Mouse (Mus musculus): ENCODE data around the gene Crybg2. TPM values are rescaled to one million over a fixed set of nuclear protein-coding genes. Genes with fewer than 3 reads are reported as not detected.
A peak's percentile ranks its signal among the peaks of the same experiment; 100 is the strongest.

Crybg2 gene
- polyA plus RNA-seq, 1 experiment from 2014 or later: 0.96 TPM

- ATAC-seq (ENCODE audit: low FRiP score): no peak
- H3K27ac ChIP-seq: no peak overlapping the region
- H3K9me3 ChIP-seq: no peaks in the 10 kb centered on the region
- WGBS: 47% methylated on average over 8 of the region's 8 CpGs
- peaks cover 5% of the 10 kb centered on the region for H3K4me1 ChIP-seq
- no peak overlapping the region for H3K4me2 ChIP-seq
- H3K27me3 ChIP-seq: peaks cover 43% of the 10 kb centered on the region
- H3K9ac ChIP-seq: no peak overlapping the region
- H3K4me3 ChIP-seq (replicated peaks): no peak overlapping the region
- no peaks in the 10 kb centered on the region for H3K36me3 ChIP-seq (replicated peaks)
These were observed 1.4 kb downstream of the Crybg2 start for GRCm38 (mm10) chr4:134061944-134062446.

GRCm38 (mm10) chr4:134062561-134062960 lies 1.9 kb downstream of the Crybg2 start:
- Histone ChIP-seq H3K36me3 (replicated peaks) (no peaks in the 10 kb centered on the region), H3K4me2 (no peak overlapping the region), H3K9me3 (no peaks in the 10 kb centered on the region), H3K27ac (no peak overlapping the region), H3K4me1 (peaks cover 5% of the 10 kb centered on the region), H3K9ac (no peak overlapping the region), H3K4me3 (replicated peaks) (no peak overlapping the region), H3K27me3 (peaks cover 45% of the 10 kb centered on the region)
- ATAC-seq (ENCODE audit: low FRiP score): no peak
- 78% methylated on average over 7 of the region's 8 CpGs for WGBS

- peaks cover 5% of the 10 kb centered on the region for H3K4me1 ChIP-seq
- H3K4me3 ChIP-seq (replicated peaks): no peak overlapping the region
- no peaks in the 10 kb centered on the region for H3K36me3 ChIP-seq (replicated peaks)
- no peak overlapping the region for H3K27ac ChIP-seq
- no peak for ATAC-seq (ENCODE audit: low FRiP score)
- H3K9me3 ChIP-seq: no peaks in the 10 kb centered on the region
- no peak overlapping the region for H3K9ac ChIP-seq
- WGBS: 23% methylated on average over 23 of the region's 23 CpGs
- no peak overlapping the region for H3K4me2 ChIP-seq
- peaks cover 39% of the 10 kb centered on the region for H3K27me3 ChIP-seq
These were observed 4.9 kb downstream of the Crybg2 start for GRCm38 (mm10) chr4:134065431-134066004.

GRCm38 (mm10) chr4:134067383-134067782 lies 6.8 kb downstream of the Crybg2 start:
- Histone ChIP-seq H3K36me3 (replicated peaks) (no peaks in the 10 kb centered on the region), H3K4me3 (replicated peaks) (no peak overlapping the region), H3K9me3 (no peaks in the 10 kb centered on the region), H3K4me1 (peaks cover 5% of the 10 kb centered on the region), H3K27me3 (peaks cover 27% of the 10 kb centered on the region), H3K9ac (no peak overlapping the region), H3K27ac (no peak overlapping the region), H3K4me2 (no peak overlapping the region)
- ATAC-seq (ENCODE audit: low FRiP score): no peak
- WGBS: 96% methylated on average over 8 of the region's 8 CpGs

- H3K4me1 ChIP-seq: peaks cover 5% of the 10 kb centered on the region
- H3K9ac ChIP-seq: no peak overlapping the region
- H3K27me3 ChIP-seq: peaks cover 27% of the 10 kb centered on the region
- no peak overlapping the region for H3K27ac ChIP-seq
- no peak for ATAC-seq (ENCODE audit: low FRiP score)
- no peak overlapping the region for H3K4me3 ChIP-seq (replicated peaks)
- no peaks in the 10 kb centered on the region for H3K36me3 ChIP-seq (replicated peaks)
- 85% methylated on average over 7 of the region's 7 CpGs for WGBS
- H3K4me2 ChIP-seq: no peak overlapping the region
- no peaks in the 10 kb centered on the region for H3K9me3 ChIP-seq
These were observed 7.4 kb downstream of the Crybg2 start for GRCm38 (mm10) chr4:134067833-134068544.

- H3K27me3 ChIP-seq: peaks cover 24% of the 10 kb centered on the region
- no peak overlapping the region for H3K27ac ChIP-seq
- 94% methylated on average over 4 of the region's 4 CpGs for WGBS
- no peak overlapping the region for H3K9ac ChIP-seq
- H3K4me3 ChIP-seq (replicated peaks): no peak overlapping the region
- H3K4me1 ChIP-seq: peaks cover 5% of the 10 kb centered on the region
- ATAC-seq (ENCODE audit: low FRiP score): no peak
- H3K36me3 ChIP-seq (replicated peaks): no peaks in the 10 kb centered on the region
- no peaks in the 10 kb centered on the region for H3K9me3 ChIP-seq
- H3K4me2 ChIP-seq: no peak overlapping the region
These were observed 8.4 kb downstream of the Crybg2 start for GRCm38 (mm10) chr4:134068793-134069580.

GRCm38 (mm10) chr4:134078694-134079093 lies 18.1 kb downstream of the Crybg2 start:
- WGBS: 17% methylated on average over 3 of the region's 3 CpGs
- Histone ChIP-seq H3K4me1 (peaks cover 14% of the 10 kb centered on the region), H3K4me2 (no peak overlapping the region), H3K9ac (no peak overlapping the region), H3K36me3 (replicated peaks) (no peaks in the 10 kb centered on the region), H3K4me3 (replicated peaks) (no peak overlapping the region), H3K27me3 (peaks cover 30% of the 10 kb centered on the region), H3K9me3 (no peaks in the 10 kb centered on the region), H3K27ac (no peak overlapping the region)
- peak; percentile 55; the same call in 1 of the 2 replicates for ATAC-seq (ENCODE audit: low FRiP score)

- Histone ChIP-seq H3K4me2 (no peak overlapping the region), H3K4me3 (replicated peaks) (no peak overlapping the region), H3K27ac (no peak overlapping the region), H3K36me3 (replicated peaks) (no peaks in the 10 kb centered on the region), H3K27me3 (peaks cover 30% of the 10 kb centered on the region), H3K4me1 (peaks cover 14% of the 10 kb centered on the region), H3K9ac (no peak overlapping the region), H3K9me3 (no peaks in the 10 kb centered on the region)
- no peak for ATAC-seq (ENCODE audit: low FRiP score)
- 72% methylated on average over 4 of the region's 4 CpGs for WGBS
These were observed 20.1 kb downstream of the Crybg2 start for GRCm38 (mm10) chr4:134080674-134081073.

GRCm38 (mm10) chr4:134081730-134082386 lies 21.2 kb downstream of the Crybg2 start:
- peaks cover 30% of the 10 kb centered on the region for H3K27me3 ChIP-seq
- peak overlapping the region; percentile 84 for H3K4me2 ChIP-seq
- H3K9me3 ChIP-seq: no peaks in the 10 kb centered on the region
- peak overlapping the region; percentile 38 for H3K9ac ChIP-seq
- no peak overlapping the region for H3K27ac ChIP-seq
- WGBS: under 1% methylated on average over 41 of the region's 41 CpGs
- H3K4me1 ChIP-seq: peaks cover 14% of the 10 kb centered on the region
- peak overlapping the region; percentile 48 for H3K4me3 ChIP-seq (replicated peaks)
- H3K36me3 ChIP-seq (replicated peaks): no peaks in the 10 kb centered on the region
- ATAC-seq (ENCODE audit: low FRiP score): peak; percentile 55

- peaks cover 30% of the 10 kb centered on the region for H3K27me3 ChIP-seq
These were observed 21.8 kb downstream of the Crybg2 start for GRCm38 (mm10) chr4:134082460-134082859.

GRCm38 (mm10) chr4:134084999-134085398 lies 24.4 kb downstream of the Crybg2 start:
- H3K4me2 ChIP-seq: no peak overlapping the region
- WGBS: 83% methylated on average over 4 of the region's 4 CpGs
- no peak overlapping the region for H3K4me3 ChIP-seq (replicated peaks)
- H3K9me3 ChIP-seq: no peaks in the 10 kb centered on the region
- peaks cover 29% of the 10 kb centered on the region for H3K27me3 ChIP-seq
- peaks cover 14% of the 10 kb centered on the region for H3K4me1 ChIP-seq
- no peaks in the 10 kb centered on the region for H3K36me3 ChIP-seq (replicated peaks)
- no peak for ATAC-seq (ENCODE audit: low FRiP score)
- no peak overlapping the region for H3K27ac ChIP-seq
- H3K9ac ChIP-seq: no peak overlapping the region

More at GRCm38 (mm10) chr4:134082460-134082859, 21.8 kb downstream of the Crybg2 start:
- no peaks in the 10 kb centered on the region for H3K36me3 ChIP-seq (replicated peaks)
- H3K4me3 ChIP-seq (replicated peaks): peak overlapping the region; percentile 48
- H3K4me1 ChIP-seq: peaks cover 14% of the 10 kb centered on the region
- H3K9me3 ChIP-seq: no peaks in the 10 kb centered on the region
- H3K4me2 ChIP-seq: peak overlapping the region; percentile 84
- no peak overlapping the region for H3K27ac ChIP-seq
- no peak for ATAC-seq (ENCODE audit: low FRiP score)
- 15% methylated on average over 7 of the region's 7 CpGs for WGBS
- peak overlapping the region; percentile 38; the same call in 1 of the 2 replicates for H3K9ac ChIP-seq

- WGBS: 52% methylated on average over 7 of the region's 7 CpGs
- no peaks in the 10 kb centered on the region for H3K9me3 ChIP-seq
- ATAC-seq (ENCODE audit: low FRiP score): peak; percentile 51; the same call in 1 of the 2 replicates
- H3K36me3 ChIP-seq (replicated peaks): no peaks in the 10 kb centered on the region
- peaks cover 5% of the 10 kb centered on the region for H3K27me3 ChIP-seq
- no peak overlapping the region for H3K9ac ChIP-seq
- H3K4me2 ChIP-seq: no peak overlapping the region
- peaks cover 3% of the 10 kb centered on the region; the same call in 1 of the 2 replicates for H3K4me1 ChIP-seq
- H3K27ac ChIP-seq: no peak overlapping the region
- H3K4me3 ChIP-seq (replicated peaks): no peak overlapping the region
These were observed 26.8 kb downstream of the Crybg2 start for GRCm38 (mm10) chr4:134087412-134087811.

All from forebrain, embryonic 12.5 days (tissue).